Comparison of ENCODE assay signal across 8 mouse cellular contexts in the genomic region with DNA sequence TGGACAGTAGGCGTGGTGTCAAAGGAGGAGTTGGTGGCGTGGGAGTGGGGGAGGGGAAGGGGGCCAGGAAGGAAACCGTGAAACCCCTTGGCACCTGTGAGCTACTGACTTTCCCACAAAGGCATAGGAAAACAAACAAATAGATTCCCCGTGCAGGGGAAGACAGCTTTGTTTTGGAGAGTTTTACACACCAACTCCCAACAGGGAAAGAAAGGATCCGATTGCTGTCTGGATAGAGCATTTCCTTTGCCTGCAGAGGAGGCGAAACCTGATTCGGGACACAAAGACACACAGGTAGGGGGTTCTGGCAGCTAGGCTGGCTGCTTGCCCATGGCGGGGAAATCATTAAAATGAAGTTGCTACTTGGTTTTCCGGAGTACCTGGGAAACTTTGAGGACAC.
DNase-seq lines count a peak whose midpoint lies in the region; ATAC-seq lines count a peak whose summit lies in the region.

No protein-coding gene starts in this region.

- whole genome bisulfite sequencing in hindbrain, embryonic 11.5 days, result 19% methylated on average over 9 of the region's 9 CpGs
- WGBS in limb, embryonic 11.5 days, result 11% methylated on average over 9 of the region's 9 CpGs
- 10% methylated on average over 9 of the region's 9 CpGs for WGBS in stomach, embryonic 15.5 days

- H3K9me3 ChIP-seq in hindbrain, embryonic 11.5 days (ENCODE audit: control insufficient read depth, low read length), result no peaks in the 10 kb centered on the region
- H3K9me3 ChIP-seq in limb, embryonic 11.5 days (ENCODE audit: control insufficient read depth, low read length), result no peaks in the 10 kb centered on the region
- H3K9me3 ChIP-seq in stomach, embryonic 15.5 days, result no peaks in the 10 kb centered on the region

- H3K4me3 ChIP-seq in hindbrain, embryonic 11.5 days (ENCODE audit: low read depth, low read length), result no peak overlapping the region
- no peak overlapping the region for H3K4me3 ChIP-seq in limb, embryonic 11.5 days (ENCODE audit: low read depth, low read length)
- H3K4me3 ChIP-seq in stomach, embryonic 15.5 days (replicated peaks), result peak overlapping the region; percentile 25

- H3K9ac ChIP-seq in hindbrain, embryonic 11.5 days (ENCODE audit: low read depth, low read length), result no peak overlapping the region
- H3K9ac ChIP-seq in limb, embryonic 11.5 days (ENCODE audit: low read length), result no peak overlapping the region
- no peak overlapping the region for H3K9ac ChIP-seq in stomach, embryonic 15.5 days

- no peaks in the 10 kb centered on the region for H3K36me3 ChIP-seq in hindbrain, embryonic 11.5 days (ENCODE audit: control insufficient read depth, insufficient read depth, low read length)
- no peaks in the 10 kb centered on the region for H3K36me3 ChIP-seq in limb, embryonic 11.5 days (ENCODE audit: control insufficient read depth, insufficient read depth, low read length)
- no peaks in the 10 kb centered on the region for H3K36me3 ChIP-seq in stomach, embryonic 15.5 days

- DNase-seq in right cerebral cortex, postnatal 4 days, result peak; percentile 9
- no peak for DNase-seq in right cerebral cortex, postnatal 14 days
- DNase-seq in hindbrain, embryonic 11.5 days (ENCODE audit: low spot score), result peak; percentile 31
- DNase-seq in limb, embryonic 11.5 days (ENCODE audit: low spot score), result peak; percentile 35
- DNase-seq in cerebellum, adult 8-10 months, result no peak
- DNase-seq in cerebellum, adult 9-10 months, result no peak
- no peak for DNase-seq in c-Kit-positive CD71-positive TER-119-positive erythroid progenitor cells, embryonic 14.5 days (ENCODE audit: low spot score)

- no peaks in the 10 kb centered on the region for H3K27me3 ChIP-seq in hindbrain, embryonic 11.5 days (ENCODE audit: control insufficient read depth, insufficient read depth, low read length)
- H3K27me3 ChIP-seq in limb, embryonic 11.5 days (ENCODE audit: control insufficient read depth, insufficient read depth, low read length), result no peaks in the 10 kb centered on the region
- no peaks in the 10 kb centered on the region for H3K27me3 ChIP-seq in stomach, embryonic 15.5 days (replicated peaks)

- H3K4me1 ChIP-seq in hindbrain, embryonic 11.5 days (replicated peaks; ENCODE audit: control insufficient read depth, insufficient read depth, low read length), result no peaks in the 10 kb centered on the region
- peaks cover 6% of the 10 kb centered on the region; the same call in 1 of the 2 replicates for H3K4me1 ChIP-seq in limb, embryonic 11.5 days (ENCODE audit: control insufficient read depth, insufficient read depth, low read length)
- no peaks in the 10 kb centered on the region for H3K4me1 ChIP-seq in stomach, embryonic 15.5 days

- H3K27ac ChIP-seq in hindbrain, embryonic 11.5 days (ENCODE audit: low read depth, low read length), result no peak overlapping the region
- H3K27ac ChIP-seq in limb, embryonic 11.5 days (replicated peaks; ENCODE audit: low read depth, low read length), result no peak overlapping the region
- H3K27ac ChIP-seq in stomach, embryonic 15.5 days, result no peak overlapping the region

- H3K4me2 ChIP-seq in hindbrain, embryonic 11.5 days (replicated peaks; ENCODE audit: low read depth, low read length), result no peak overlapping the region
- peak overlapping the region; percentile 34 for H3K4me2 ChIP-seq in limb, embryonic 11.5 days (ENCODE audit: low read depth, severe bottlenecking)
- H3K4me2 ChIP-seq in stomach, embryonic 15.5 days, result peak overlapping the region; percentile 52

- ATAC-seq in hindbrain, embryonic 11.5 days (ENCODE audit: low FRiP score), result no peak
- no peak for ATAC-seq in limb, embryonic 11.5 days (ENCODE audit: insufficient number of reproducible peaks, low FRiP score, low TSS enrichment, low read depth)
- ATAC-seq in stomach, embryonic 15.5 days (ENCODE audit: insufficient read depth, low FRiP score, low read depth), result no peak

Comparison
In these comparisons a context has a peak if more than half of its experiments do, and no peak if none do; other contexts are left out.
1. DNase-seq: peak in right cerebral cortex, postnatal 4 days (single experiment), hindbrain, embryonic 11.5 days (single experiment) and limb, embryonic 11.5 days (single experiment); none in right cerebral cortex, postnatal 14 days (single experiment), cerebellum, adult 8-10 months (single experiment), cerebellum, adult 9-10 months (single experiment) and c-Kit-positive CD71-positive TER-119-positive erythroid progenitor cells, embryonic 14.5 days (single experiment).